Mouse (Mus musculus) ES-E14 (cell line): ENCODE measurements around the gene Gpat3.

Experiments used
- CHD2 ChIP-seq: IDR thresholded peaks from 2 replicates; pipeline ENCODE4 v1.6.1; 2014; ENCODE audit warnings: mild to moderate bottlenecking, low read depth, low read length, inconsistent platforms
- HCFC1 ChIP-seq: IDR thresholded peaks from 2 replicates; pipeline ENCODE4 v1.6.1; 2012; ENCODE audit warnings: low read length, inconsistent platforms, borderline replicate concordance; ENCODE audit not compliant: insufficient read depth
- ZC3H11A ChIP-seq: IDR thresholded peaks from 2 replicates; pipeline ENCODE4 v1.6.1; 2012; ENCODE audit warnings: low read depth, mild to moderate bottlenecking, inconsistent platforms, low read length, borderline replicate concordance
- ZNF384 ChIP-seq: IDR thresholded peaks from 2 replicates; pipeline ENCODE4 v1.6.1; 2012; ENCODE audit warnings: low read depth, low read length, inconsistent platforms

DNA sequence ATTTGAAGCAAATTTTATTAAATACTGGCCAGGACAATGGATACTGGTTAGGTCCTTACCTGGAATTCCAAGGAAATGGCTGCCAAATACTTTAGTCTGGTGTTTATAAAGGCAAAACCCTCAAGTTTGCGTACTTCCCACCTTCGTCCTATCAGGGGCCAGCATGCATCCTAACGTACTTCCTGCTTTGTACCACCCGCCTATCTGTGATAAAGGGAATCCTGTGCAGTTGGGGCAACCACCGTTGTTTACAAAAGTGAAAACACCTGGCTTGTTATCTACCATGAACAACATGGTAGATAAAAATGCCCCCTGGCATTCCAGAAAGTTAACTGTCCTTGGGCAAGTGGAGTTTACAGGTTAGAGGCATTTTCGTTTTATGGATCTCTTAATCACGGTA, 63.0 kb downstream of the Gpat3 start:
- TF ChIP-seq ZNF384 (no peak), CHD2 (no peak), HCFC1 (no peak), ZC3H11A (no peak)
